Mouse (Mus musculus) spleen, adult 2 months (tissue): Measurements from ENCODE around the gene Txlna. TPM values are rescaled to one million over a fixed set of nuclear protein-coding genes. Genes with fewer than 3 reads are reported as not detected.

Experiments used
- DNase-seq, 2 experiments: peaks; one replicate each; pipeline versions ENCODE4 v3.0.0 to v3.0.0-alpha.2; 2012 to 2021; ENCODE audit warnings: low spot score in 2 of 2, low read depth in 1 of 2
- H3K27ac ChIP-seq: fragments of 200-500 bp; 2 replicates; pipeline ENCODE4 v1.5.1; 2012; ENCODE audit warnings: low read length, inconsistent platforms; ENCODE audit not compliant: insufficient read depth
- H3K27me3 ChIP-seq: fragments of 200-500 bp; 2 replicates; pipeline ENCODE4 v1.6.1; 2012; ENCODE audit warnings: mild to moderate bottlenecking, moderate library complexity, low read length, inconsistent platforms; ENCODE audit not compliant: control insufficient read depth, insufficient read depth
- H3K36me3 ChIP-seq: fragments of 200-500 bp; 2 replicates; pipeline ENCODE4 v1.6.1; 2012; ENCODE audit warnings: mild to moderate bottlenecking, low read length, inconsistent platforms; ENCODE audit not compliant: control insufficient read depth, insufficient read depth
- H3K4me1 ChIP-seq: fragments of 200-500 bp; 2 replicates; pipeline ENCODE4 v1.6.1; 2011; ENCODE audit warnings: inconsistent platforms; ENCODE audit not compliant: control insufficient read depth, insufficient read depth, insufficient read length
- H3K4me3 ChIP-seq: fragments of 200-500 bp; 2 replicates; pipeline ENCODE4 v1.5.1; 2011; ENCODE audit warnings: mild to moderate bottlenecking, inconsistent platforms; ENCODE audit not compliant: insufficient read depth, insufficient read length; ENCODE audit errors: extremely low read depth
- CTCF ChIP-seq: fragments of 200-500 bp; IDR thresholded peaks from 2 replicates; pipeline ENCODE4 v1.5.1; 2011; ENCODE audit warnings: mild to moderate bottlenecking, inconsistent platforms; ENCODE audit not compliant: insufficient read depth, insufficient read length, insufficient replicate concordance; ENCODE audit errors: extremely low read depth
- POLR2A ChIP-seq: fragments of 200-500 bp; IDR thresholded peaks from 2 replicates; pipeline ENCODE4 v1.6.1; 2011; ENCODE audit warnings: low read depth, low read length, inconsistent platforms
- WGBS: fragments of 180-500 bp; shearing (Covaris S2); methylation state at CpG from one replicate; pipeline ENCODE4 v1.1.7; 2018; 5-methylcytosine and 5-hydroxymethylcytosine counted together
- polyA plus RNA-seq: library from polyadenylated mRNA; depleted of rRNA; stranded (reverse); fragments of >200 nt; gene quantifications from 2 replicates; pipeline ENCODE4 v1.2.3, GENCODE M21; 2012

The Txlna gene
- polyA plus RNA-seq, 1 experiment, result 20.1 TPM

GRCm38 (mm10) chr4:129625496-129625895 is 15.4 kb downstream of the Txlna start:
- Histone ChIP-seq H3K27me3 (no peaks in the 10 kb centered on the region), H3K4me1 (peaks cover 10% of the 10 kb centered on the region; the same call in 1 of the 2 replicates), H3K36me3 (peaks cover 17% of the 10 kb centered on the region), H3K27ac (peak overlapping the region; percentile 65; the same call in 1 of the 2 replicates), H3K4me3 (no peak overlapping the region)
- 50% methylated on average over 4 of the region's 4 CpGs for WGBS
- TF ChIP-seq CTCF (no peak), POLR2A (no peak)
- DNase-seq, result no peak

DNA sequence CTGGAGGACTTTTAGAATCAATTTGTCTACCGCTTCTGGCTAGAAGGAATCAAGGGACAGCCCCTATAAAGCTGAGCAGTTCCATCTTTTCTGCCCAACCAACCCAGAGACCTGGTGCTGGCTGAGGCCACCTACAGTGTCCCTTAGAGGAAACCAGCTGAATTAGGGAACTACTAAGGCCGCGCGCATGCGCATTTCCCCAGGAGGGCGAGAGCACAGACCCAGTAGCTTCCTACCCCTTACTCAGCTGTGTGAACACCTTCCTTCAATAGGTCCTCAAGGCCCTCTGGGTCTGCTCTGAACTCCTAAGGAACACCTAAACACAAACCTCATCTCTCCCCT is 15.9 kb downstream of the Txlna start:
- H3K36me3 ChIP-seq, result peaks cover 17% of the 10 kb centered on the region
- TF ChIP-seq CTCF (no peak), POLR2A (0 out of 2 replicates have a peak, but pooled peaks have one; percentile 17)
- WGBS, result 0% methylated on average over 6 of the region's 6 CpGs
- DNase-seq, result peak; percentile 61 to 78
- peak overlapping the region; percentile 65 for H3K27ac ChIP-seq
- peaks cover 10% of the 10 kb centered on the region; the same call in 1 of the 2 replicates for H3K4me1 ChIP-seq
- H3K4me3 ChIP-seq, result peak overlapping the region; percentile 39; the same call in 1 of the 2 replicates
- no peaks in the 10 kb centered on the region for H3K27me3 ChIP-seq

DNA sequence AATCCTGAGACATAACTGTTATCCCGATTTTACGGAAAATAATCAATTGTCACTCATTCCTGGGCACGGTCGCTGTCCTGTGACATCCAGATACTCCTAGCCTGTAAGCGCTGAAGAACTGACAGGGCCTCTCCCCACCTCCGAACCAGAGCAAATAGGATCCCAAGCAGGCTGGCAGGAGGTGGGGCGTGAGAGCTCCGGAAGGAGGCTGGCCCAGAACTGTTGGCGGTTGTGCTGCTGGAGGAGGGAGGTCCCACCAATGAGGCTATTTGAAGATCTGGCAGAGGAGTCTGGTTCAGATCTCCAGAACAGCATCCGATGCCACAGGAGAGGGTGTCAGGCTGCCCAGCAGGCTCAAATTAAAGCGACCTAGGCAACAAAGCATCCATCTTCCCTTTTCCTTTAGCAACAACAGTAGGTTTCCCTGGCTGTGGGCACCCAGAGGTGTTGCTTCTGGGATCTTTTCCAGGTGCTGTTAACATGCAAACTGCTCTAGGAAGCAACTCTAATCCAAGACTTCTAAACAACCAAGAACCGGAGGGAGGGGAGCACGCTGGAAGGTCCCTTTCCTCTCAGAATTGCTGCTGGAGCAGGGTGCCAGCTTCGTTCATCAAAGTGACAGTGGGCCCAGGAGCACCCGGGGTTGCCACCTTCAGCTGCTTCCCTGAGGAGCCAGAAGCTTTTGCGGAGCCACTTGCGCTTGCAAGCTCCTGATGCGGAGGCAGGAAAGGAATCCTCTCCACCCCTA is 16.4 kb downstream of the Txlna start:
- peak; percentile 74 to 83 for DNase-seq
- TF ChIP-seq POLR2A (no peak; the same call in 1 of the 2 replicates), CTCF (no peak)
- peaks cover 15% of the 10 kb centered on the region for H3K36me3 ChIP-seq
- peak overlapping the region; percentile 85 for H3K4me3 ChIP-seq
- H3K4me1 ChIP-seq, result peaks cover 10% of the 10 kb centered on the region; the same call in 1 of the 2 replicates
- no peaks in the 10 kb centered on the region for H3K27me3 ChIP-seq
- peak overlapping the region; percentile 77 for H3K27ac ChIP-seq
- under 1% methylated on average over 18 of the region's 18 CpGs for WGBS

GRCm38 (mm10) chr4:129623681-129624091 is 17.2 kb downstream of the Txlna start, which contains the start of gene Ccdc28b:
Ccdc28b (minus strand) TSS chr4:129623947.
- Histone ChIP-seq H3K27ac (peak within 1 kb of the TSS; percentile 77), H3K36me3 (peaks cover 7% of the 10 kb centered on the region), H3K4me3 (peak within 1 kb of the TSS; percentile 85), H3K27me3 (no peaks in the 10 kb centered on the region), H3K4me1 (peaks cover 10% of the 10 kb centered on the region; the same call in 1 of the 2 replicates)
- DNase-seq, result peak in 1 of 2 experiments; percentile 9
- 0% methylated on average over 10 of the region's 10 CpGs for WGBS
- no peak for TF ChIP-seq POLR2A
- no peak for TF ChIP-seq CTCF

DNA sequence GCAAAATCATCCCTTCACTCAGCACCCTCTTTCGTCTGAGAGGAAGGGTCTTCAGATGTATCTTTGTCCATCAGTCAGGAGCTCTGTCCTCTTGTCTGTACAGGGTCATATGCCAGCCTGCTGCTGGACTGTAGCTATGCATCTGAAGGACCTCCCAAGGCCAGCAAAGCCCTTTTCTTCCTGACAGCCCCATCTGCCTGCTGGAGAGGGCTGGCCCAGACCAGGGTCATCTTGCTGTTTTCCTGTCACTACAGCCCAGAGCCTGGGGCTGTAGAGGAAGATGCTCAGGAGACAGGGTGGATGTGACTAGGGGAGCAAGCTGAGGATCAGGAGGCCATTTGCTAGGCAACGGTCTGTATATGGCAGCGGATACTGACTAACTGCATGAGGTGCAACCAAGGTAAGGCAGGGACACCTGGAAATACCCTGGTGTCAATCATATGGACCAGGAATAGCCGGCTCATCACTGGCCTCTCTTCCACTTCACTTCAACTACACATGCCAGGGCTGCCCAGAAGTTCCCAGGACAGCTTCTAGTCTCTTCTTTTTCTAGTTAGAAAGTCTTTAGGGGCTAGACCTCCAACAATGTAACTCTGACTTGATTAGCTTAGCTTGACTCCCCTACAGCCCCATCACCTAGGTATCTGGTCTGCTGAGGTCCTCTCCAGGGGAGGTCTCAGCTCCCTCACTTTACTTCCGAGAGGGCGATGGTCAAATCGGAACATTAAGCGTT is 17.9 kb downstream of the Txlna start:
- TF ChIP-seq CTCF (no peak), POLR2A (no peak)
- Histone ChIP-seq H3K4me1 (peaks cover 11% of the 10 kb centered on the region; the same call in 1 of the 2 replicates), H3K36me3 (peaks cover 3% of the 10 kb centered on the region; the same call in 1 of the 2 replicates), H3K27ac (peak overlapping the region; percentile 20), H3K4me3 (peak overlapping the region; percentile 85), H3K27me3 (no peaks in the 10 kb centered on the region)
- WGBS, result 24% methylated on average over 8 of the region's 8 CpGs
- DNase-seq, result no peak

- Histone ChIP-seq H3K4me1 (peaks cover 12% of the 10 kb centered on the region; the same call in 1 of the 2 replicates), H3K36me3 (no peaks in the 10 kb centered on the region; the same call in 1 of the 2 replicates), H3K27me3 (no peaks in the 10 kb centered on the region), H3K4me3 (peak overlapping the region; percentile 85; the same call in 1 of the 2 replicates), H3K27ac (peak overlapping the region; percentile 20)
- WGBS, result 88% methylated on average over 11 of the region's 11 CpGs
- TF ChIP-seq POLR2A, result no peak
- TF ChIP-seq CTCF, result no peak
- DNase-seq, result no peak
Observed at GRCm38 (mm10) chr4:129622120-129622802, 18.6 kb downstream of the Txlna start.
